1 mouse cellular context compared by ENCODE assay signal in the genomic region with DNA sequence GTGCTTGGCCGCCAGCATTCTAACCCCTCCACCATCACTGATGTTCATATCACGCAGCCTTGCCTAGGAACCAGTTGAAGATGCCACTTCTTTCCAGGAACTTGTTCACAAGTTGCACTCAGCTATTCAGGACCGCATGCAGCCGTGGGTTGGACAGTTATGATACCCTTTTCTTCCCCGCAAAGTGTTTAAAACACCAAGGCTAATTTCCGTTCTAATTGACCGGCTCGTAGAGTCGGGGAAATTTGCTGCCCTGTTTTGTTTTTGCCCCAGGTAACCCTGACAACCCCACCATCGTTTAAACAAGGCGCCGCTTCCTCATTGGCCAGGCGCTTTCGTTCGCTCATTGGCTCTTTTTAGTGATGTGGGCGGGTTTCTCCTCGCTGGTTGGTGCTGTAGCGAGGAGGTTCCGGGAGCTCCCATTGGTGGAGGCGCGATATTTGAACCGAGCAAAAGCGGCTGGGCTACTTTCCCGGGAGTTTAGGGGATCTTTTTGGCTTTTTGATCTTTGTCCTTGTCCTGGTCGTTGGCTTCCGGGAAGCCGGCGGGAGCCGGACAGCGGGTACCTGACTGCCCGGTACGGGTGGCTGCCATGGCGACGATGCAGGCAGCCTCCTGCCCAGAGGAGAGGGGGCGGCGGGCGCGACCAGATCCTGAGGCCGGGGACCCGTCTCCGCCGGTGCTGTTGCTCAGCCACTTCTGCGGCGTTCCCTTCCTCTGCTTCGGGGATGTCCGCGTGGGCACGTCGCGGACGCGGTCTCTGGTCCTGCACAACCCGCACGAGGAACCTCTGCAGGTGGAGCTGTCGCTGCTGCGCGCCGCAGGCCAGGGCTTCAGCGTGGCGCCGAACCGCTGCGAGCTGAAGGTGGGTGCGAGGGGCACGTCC.
TF ChIP-seq lines count a peak whose summit lies in the region.

Gene Aspm (plus strand): TSS at position 433 of the 886 bp plus-strand sequence.

TF ChIP-seq in CH12.LX, 34 proteins besides CTCF, POLR2A, EP300 and RAD21 (continued from another document):
- TF ChIP-seq MAZ (IDR thresholded peaks at IDR 0.05; ENCODE audit: low read depth, low read length) (no peak), RCOR1 (conservative IDR thresholded peaks at IDR 0.05; ENCODE audit: low read depth, low read length) (no peak), USF2 (conservative IDR thresholded peaks at IDR 0.05; ENCODE audit: low read depth, low read length) (no peak), SIN3A (IDR thresholded peaks at IDR 0.05; ENCODE audit: low read length) (peak; percentile 97), MYC (IDR thresholded peaks at IDR 0.05; ENCODE audit: low read depth, low read length) (0 out of 2 replicates have a peak, but pooled peaks have one; percentile 40), E2F4 (IDR thresholded peaks at IDR 0.05; ENCODE audit: insufficient replicate concordance, low read depth, low read length) (peak; percentile 90; the same call in 1 of the 2 replicates), POLR2AphosphoS2 (IDR thresholded peaks at IDR 0.05; ENCODE audit: low read depth, low read length) (peak; percentile 23; the same call in 1 of the 2 replicates), PAX5 (IDR thresholded peaks at IDR 0.05; ENCODE audit: low read length) (no peak), ZNF384 (IDR thresholded peaks at IDR 0.05; ENCODE audit: low read depth, low read length) (no peak), TCF12 (IDR thresholded peaks at IDR 0.05; ENCODE audit: low read depth, low read length) (peak; percentile 21), MAFK (IDR thresholded peaks at IDR 0.05; ENCODE audit: insufficient replicate concordance, low read length) (no peak), UBTF (IDR thresholded peaks at IDR 0.05; ENCODE audit: low read depth, low read length) (no peak; the same call in 1 of the 2 replicates), CHD1 (IDR thresholded peaks at IDR 0.05; ENCODE audit: low read depth, low read length) (0 out of 2 replicates have a peak, but pooled peaks have one; percentile 22), KAT2A (IDR thresholded peaks at IDR 0.05; ENCODE audit: insufficient replicate concordance, low read length) (no peak), HCFC1 (IDR thresholded peaks at IDR 0.05; ENCODE audit: low read depth, low read length) (peak; percentile 54), ETS1 (conservative IDR thresholded peaks at IDR 0.05; ENCODE audit: low read depth, low read length) (no peak), MEF2A (IDR thresholded peaks at IDR 0.05; ENCODE audit: borderline replicate concordance, low read depth, low read length) (no peak), ZC3H11A (IDR thresholded peaks at IDR 0.05; ENCODE audit: low read depth, low read length) (no peak), SMC3 (IDR thresholded peaks at IDR 0.05; ENCODE audit: low read depth, low read length) (no peak), MXI1 (IDR thresholded peaks at IDR 0.05; ENCODE audit: low read depth, low read length) (peak; percentile 92), JUN (IDR thresholded peaks at IDR 0.05; ENCODE audit: insufficient read depth, low read depth, low read length) (no peak), ELF1 (IDR thresholded peaks at IDR 0.05; ENCODE audit: low read depth, low read length) (peak; percentile 76), NELFE (IDR thresholded peaks at IDR 0.05; ENCODE audit: low read depth, low read length) (0 out of 2 replicates have a peak, but pooled peaks have one; percentile 48)
